Mouse (Mus musculus): ENCODE measurements around the gene Olfr1394. TPM values are rescaled to one million over a fixed set of nuclear protein-coding genes. Genes with fewer than 3 reads are reported as not detected.
"Not testable (repeated sequence)": the region's sequence is repeated elsewhere in the genome, so short reads cannot be mapped to it uniquely, and the experiment has no call there.

The Olfr1394 gene
- total RNA-seq, 2 experiments from 2014 or later, result not detected

DNA sequence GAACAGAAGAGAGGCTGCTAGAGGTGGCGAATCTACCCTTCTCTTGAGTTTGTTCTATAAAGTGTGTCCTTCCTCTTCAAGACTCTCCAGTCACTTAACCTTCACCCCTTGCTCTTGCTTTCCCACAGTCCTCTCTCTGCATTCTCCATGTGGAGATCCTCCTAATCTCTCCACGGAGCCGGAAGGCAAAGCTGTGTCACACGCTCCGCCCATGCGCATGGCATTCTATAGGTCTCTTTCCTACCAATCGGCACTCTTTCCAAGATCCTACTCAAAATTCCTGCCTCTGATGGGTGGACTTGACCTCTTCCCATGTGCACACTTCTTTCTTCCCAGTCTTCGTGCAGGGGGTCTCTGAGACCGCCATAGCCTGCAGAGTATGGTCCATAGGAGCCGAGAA is 33.5 kb downstream of the Olfr1394 start:
- DNase-seq (ENCODE audit: low spot score in 2 of 2), result no peak

DNA sequence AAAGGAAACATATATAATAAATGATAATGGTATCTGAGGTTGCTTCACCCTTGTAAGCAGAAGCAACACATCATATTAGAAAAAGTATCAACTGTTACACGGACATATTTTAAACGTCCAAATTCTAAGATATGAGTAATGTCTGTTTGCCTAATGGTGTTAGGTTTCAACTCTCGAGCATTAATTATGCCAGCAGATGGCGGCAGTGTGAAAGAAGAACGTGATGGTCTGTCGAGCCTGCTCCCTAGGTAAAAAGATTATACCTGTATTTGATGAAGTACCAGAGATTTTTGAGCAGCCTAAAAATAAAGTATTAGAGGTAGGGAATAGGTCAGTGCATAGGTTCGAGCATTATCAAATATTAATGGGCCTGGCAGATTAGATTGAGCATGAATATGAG is 35.6 kb downstream of the Olfr1394 start:
- DNase-seq (ENCODE audit: low spot score in 2 of 2), result peak; percentile 66 to 71

DNA sequence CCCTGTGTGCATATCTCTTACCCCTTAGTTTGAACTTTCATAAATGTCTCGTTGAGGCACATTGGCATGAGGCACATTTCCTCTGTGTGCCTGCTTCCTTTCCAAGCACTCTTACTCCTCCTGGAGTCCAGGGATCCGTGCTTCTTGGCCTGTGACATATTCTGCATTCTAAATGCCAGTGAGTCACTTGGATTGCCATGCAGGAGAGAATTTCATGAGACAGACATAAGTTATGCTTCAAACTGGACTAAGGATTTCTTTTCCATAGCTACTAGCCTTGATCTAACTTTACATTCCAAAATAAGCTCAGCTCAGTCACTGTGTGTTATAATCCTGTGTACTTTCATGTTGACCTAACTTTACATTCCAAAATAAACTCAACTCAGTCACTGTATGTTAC is 36.9 kb downstream of the Olfr1394 start:
- no peak for DNase-seq (ENCODE audit: low spot score in 2 of 2)

DNA sequence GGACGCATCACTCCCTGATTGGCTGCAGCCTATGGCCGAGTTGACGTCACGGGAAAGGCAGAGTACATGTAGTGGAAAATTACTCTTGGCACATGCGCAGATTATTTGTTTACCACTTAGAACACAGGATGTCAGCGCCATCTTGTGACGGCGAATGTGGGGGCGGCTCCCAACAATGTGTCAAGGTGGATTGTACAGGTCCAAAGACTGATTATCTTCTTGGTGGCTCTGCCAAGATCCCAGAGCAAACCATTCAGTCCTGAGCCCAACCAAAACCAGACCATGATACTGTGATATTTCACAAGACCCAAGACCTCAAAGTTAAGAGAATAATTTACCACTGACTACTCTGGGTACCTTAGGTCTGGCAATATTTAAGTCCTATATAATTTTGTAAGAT is 40.6 kb downstream of the Olfr1394 start:
- DNase-seq (ENCODE audit: low spot score in 2 of 2), result not testable (repeated sequence)

DNA sequence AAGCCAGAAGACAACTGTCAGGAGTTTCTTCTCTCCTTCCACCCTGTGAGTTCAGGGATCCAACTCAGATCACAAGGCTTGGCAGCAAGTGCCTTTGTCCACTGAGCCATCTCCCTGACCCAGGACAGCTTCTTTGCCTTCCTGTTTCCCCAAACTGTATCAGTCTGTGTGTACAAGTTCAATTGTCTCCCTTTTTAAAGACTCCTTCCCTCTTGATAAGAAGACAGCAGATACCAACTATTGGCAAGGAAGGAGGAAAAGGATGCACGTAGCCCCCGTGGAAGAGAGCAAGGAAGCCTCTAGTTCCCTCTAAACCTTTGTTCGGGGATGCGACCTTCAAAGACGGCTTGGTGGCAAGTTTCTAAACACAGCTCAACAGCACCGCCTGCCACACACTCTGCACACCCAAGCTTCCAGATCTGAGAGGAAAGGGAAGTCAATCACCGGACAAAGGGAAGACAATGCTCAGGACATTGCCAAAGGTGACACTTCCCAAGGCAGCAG is 41.7 kb downstream of the Olfr1394 start:
- no peak for DNase-seq (ENCODE audit: low spot score in 2 of 2)

DNA sequence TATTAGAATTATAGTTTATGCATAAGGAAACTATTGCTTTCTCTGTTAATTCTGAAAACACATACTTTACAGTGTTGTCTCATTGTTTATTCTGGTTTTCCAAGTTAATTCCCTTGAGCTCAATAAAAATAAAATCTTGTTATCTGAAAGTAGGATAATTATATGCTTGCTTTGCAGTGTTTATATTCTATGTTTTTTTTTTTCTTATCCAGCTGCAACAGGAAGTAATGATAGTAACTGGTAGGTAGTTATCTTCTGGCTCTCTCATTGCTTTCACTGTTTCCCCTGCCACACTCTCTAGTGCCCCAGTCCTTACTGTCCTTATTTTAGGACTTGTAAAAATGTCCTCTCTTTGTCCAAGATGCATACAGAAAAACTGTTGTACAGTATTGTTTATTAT is 46.5 kb downstream of the Olfr1394 start:
- no peak for DNase-seq (ENCODE audit: low spot score in 2 of 2)

DNA sequence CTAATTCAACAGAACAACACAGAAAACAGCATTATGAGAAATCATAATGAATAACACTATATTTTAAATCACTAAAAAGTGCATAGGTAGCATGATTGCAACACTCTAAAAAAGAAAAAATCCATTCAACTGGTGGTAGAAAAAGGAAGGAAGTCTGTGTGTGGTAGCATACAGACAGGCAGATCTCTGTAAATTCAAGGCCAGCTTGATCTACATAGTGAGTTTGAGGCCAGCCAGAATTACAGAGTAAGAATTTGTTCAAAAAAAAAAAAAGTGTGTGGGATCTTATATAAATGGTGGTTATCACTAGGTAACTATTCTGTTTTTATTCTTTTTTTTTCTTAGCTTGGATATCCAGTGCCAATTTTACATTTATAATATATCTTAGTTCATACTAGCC is 47.0 kb downstream of the Olfr1394 start:
- DNase-seq (ENCODE audit: low spot score in 2 of 2), result no peak

DNA sequence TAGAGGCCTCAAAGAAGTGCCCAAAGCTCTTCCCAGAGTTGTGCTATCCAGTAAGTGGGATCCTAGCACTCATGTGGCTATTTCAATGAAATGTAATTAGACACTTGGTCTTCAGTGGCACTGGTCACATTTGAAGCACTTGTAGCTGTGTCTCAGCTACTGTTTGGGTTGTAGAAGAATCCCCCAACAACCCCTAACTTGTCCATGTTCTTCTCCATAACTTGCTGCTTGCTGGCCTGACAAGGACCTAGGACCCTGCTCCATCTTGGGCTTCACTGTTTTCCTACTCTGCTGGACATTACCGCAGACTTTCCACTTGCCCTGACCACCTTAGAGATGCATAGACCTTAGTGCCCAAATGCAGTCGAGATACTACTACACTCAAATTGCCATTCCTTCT is 47.9 kb downstream of the Olfr1394 start:
- no peak for DNase-seq (ENCODE audit: low spot score in 2 of 2)

DNA sequence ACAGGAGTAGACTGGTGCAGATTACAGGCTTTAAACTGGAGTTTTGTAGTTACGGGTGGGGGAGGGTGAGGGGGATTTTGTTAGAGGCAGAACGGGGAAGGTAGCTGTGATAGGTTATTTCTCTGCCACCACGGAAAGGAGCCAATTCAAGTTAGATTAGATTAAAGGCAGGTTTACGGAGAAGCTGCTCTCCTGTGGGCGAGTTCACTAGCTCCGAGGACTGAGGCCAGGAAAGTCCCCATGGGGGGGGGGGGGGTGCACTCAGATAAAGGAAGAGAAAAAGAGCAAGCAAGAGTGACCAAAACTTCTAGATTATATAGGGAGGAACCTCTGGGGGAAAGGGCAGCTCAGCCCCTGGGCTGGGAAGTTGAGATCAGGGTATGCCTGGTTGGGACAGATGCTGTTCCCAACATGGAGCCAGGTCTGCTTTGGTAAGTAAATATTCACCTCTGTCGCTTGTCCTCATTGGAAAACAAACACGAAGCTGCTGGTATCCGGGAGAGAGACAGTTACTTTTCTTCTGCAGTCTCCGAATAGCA is 48.4 kb downstream of the Olfr1394 start:
- peak in 1 of 2 experiments; percentile 10 for DNase-seq (ENCODE audit: low spot score in 2 of 2)

DNA sequence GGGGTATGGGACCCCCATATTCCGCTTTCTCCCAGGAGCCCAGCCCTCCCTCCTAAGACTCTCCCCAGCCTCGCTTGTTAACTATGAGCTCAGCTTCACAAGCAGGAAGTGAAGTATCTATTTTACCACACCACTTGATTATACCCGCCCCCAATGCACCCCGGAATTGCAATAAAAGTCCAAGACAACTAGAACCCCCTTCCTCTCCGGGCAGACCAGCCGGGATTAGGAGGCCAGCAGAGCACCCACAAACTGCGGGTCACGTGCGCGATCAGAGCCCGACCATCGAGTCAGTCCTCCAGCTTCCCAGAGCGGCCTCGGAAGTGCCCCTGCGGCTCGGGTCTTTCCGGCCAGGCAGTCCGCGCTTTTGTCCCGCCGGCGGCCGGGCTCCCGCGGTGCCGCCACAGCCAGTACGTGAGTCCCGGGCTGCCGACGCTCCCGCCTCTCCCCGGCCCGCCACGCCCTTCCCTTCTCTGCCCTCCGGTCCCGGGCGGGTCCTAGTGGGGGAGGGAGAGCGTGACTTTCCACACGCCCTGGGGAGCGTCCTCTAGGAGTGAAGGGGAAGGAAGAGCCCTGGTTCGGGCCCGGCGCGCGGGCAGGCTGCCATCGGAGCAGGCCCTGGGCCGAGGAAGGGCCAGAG is 49.1 kb downstream of the Olfr1394 start, which contains the start of gene Zfp62:
Zfp62 (plus strand) TSS at position 164 of the 640 bp plus-strand sequence.
- DNase-seq (ENCODE audit: low spot score in 2 of 2), result peak; percentile 95 to 96

DNA sequence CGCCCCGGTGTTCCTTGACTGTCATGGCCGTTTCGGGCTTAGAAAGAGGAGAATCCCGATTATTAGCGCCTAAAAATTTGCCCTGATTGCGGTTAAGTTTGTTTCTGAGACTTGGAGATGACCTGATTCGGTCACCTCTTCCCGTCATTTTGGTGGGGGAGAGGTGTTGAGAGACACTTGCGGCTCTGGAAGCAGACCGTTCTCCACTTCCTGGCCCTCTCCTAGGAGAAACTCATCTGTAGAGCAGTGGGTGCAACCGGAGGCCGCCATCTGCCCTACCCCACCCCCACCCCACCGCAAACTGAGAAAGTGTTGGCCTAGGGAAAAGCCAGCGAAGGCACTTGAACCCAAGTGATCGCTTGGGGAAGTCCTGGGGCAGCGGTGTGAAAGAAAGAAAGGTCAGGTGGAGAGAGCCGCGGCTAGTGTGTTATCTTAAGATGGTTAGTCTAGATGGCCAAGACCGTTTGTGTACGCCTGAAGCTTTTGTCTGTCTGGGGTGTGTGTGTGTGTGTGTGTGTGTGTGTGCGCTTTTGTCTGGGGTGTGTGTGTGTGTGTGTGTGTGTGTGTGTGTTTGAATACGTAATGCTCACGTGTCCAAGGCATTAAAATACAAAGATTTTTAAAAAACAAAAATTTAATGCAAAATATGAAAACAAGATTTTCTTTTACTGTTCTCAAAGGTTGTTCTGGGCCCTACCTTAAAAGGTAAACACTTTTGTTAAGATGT is 49.8 kb downstream of the Olfr1394 start:
- DNase-seq (ENCODE audit: low spot score in 2 of 2), result no peak

DNA sequence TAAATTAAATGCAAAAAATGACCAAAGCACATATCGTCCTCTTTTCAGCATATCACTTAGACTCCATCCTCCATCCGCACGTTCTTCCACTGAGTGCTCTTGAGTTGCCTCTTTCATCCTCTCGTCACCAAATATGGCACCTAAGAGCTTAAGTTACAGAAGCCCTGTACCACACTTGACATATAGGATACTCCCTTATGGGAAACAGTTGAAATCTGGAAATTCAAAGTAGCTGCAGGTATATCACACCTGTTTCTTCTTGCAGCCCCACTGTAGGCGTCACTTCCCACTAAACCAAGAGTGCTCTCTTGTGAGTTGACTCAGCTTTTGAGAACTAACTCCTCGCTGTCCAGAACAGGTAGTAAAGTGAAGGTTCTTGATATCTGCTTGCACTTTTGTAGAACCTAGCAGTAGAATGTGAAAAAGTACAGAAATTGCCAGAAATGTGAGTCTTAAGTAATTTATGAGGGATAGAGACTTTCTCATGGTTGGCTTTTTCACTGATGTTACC is 51.0 kb downstream of the Olfr1394 start:
- DNase-seq (ENCODE audit: low spot score in 2 of 2), result no peak

DNA sequence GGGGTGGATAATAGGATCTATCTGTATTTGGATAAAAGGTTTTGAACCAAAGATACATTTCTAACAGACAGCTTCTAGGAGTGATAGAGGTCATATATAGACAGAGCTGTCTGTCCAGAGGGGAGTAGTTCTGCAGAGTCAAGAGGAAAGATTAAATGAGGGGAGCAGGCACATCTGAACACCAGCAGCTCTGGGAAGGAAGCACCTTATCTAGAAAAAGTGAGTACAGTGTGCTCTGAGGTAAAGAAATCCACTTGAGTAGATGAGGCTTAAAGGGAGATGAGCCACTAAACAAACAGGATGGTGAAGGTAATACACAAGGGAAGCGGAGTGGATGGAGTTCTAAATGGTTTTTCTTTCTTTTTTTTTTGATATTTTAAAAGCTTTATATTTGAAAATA is 53.3 kb downstream of the Olfr1394 start:
- DNase-seq (ENCODE audit: low spot score in 2 of 2), result no peak

Other genes starting within 250 kb of the Olfr1394 start
- gene Psme2b, start 208.2 kb upstream of the Olfr1394 start, total RNA-seq (2021), result 1 to 10 TPM; 1.9 to 2.8 TPM
- gene Olfr56, start 175.5 kb upstream of the Olfr1394 start, total RNA-seq (2021), result not detected
- 1 to 10 TPM in 1 of 2 experiments, under 1 TPM in 1; 0.91 to 1.5 TPM for gene 9930111J21Rik1, start 175.0 kb upstream of the Olfr1394 start, total RNA-seq (2021)
- gene Gm12185, start 162.2 kb upstream of the Olfr1394 start, total RNA-seq (2021), result under 1 TPM; 0.16 to 0.37 TPM
- under 1 TPM in 1 of 2 experiments, not detected in 1; 0.81 TPM for gene Tgtp1, start 160.2 kb upstream of the Olfr1394 start, total RNA-seq (2021)
- gene 9930111J21Rik2, start 103.1 kb upstream of the Olfr1394 start, total RNA-seq (2021), result 1 to 10 TPM in 1 of 2 experiments, under 1 TPM in 1; 0.94 to 1.6 TPM
- gene Tgtp2, start 90.2 kb upstream of the Olfr1394 start, total RNA-seq (2021), result under 1 TPM; 0.47 to 0.65 TPM
- 1 to 10 TPM; 1.0 to 1.4 TPM for gene Ifi47, start 77.8 kb upstream of the Olfr1394 start, total RNA-seq (2021)
- not detected for gene Olfr1396, start 39.5 kb upstream of the Olfr1394 start, total RNA-seq (2021)
- gene Olfr1395, start 12.1 kb upstream of the Olfr1394 start, total RNA-seq (2021), result not detected
- gene Btnl9, start 32.8 kb downstream of the Olfr1394 start, total RNA-seq (2021), result not detected
- gene Zfp62, start 48.9 kb downstream of the Olfr1394 start, total RNA-seq (2021), result 10 to 100 TPM; 68.9 to 78.9 TPM
- gene Mgat1, start 89.8 kb downstream of the Olfr1394 start, total RNA-seq (2021), result 10 to 100 TPM; 67.9 to 77.0 TPM
- gene Olfr1393, start 123.9 kb downstream of the Olfr1394 start, total RNA-seq (2021), result under 1 TPM; 0.23 to 0.37 TPM
- not detected for gene Olfr1392, start 130.9 kb downstream of the Olfr1394 start, total RNA-seq (2021)
- not detected for gene Olfr10, start 150.4 kb downstream of the Olfr1394 start, total RNA-seq (2021)
- not detected for gene Olfr1391, start 168.4 kb downstream of the Olfr1394 start, total RNA-seq (2021)
- not detected for gene Olfr1390, start 180.8 kb downstream of the Olfr1394 start, total RNA-seq (2021)

All from left cerebral cortex, adult 18-20 months (tissue).